Mouse (Mus musculus) colon, adult 2 months (tissue): ENCODE data around the gene Thnsl2. TPM values are rescaled to one million over a fixed set of nuclear protein-coding genes. Genes with fewer than 3 reads are reported as not detected.

ENCODE experiments used
- polyA plus RNA-seq: library from polyadenylated mRNA; depleted of rRNA; stranded (reverse); fragments of >200 nt; gene quantifications from 2 replicates; pipeline ENCODE4 v1.2.3, GENCODE M21; 2012; rRNA removed

Thnsl2 gene
- 14.9 and 17.2 TPM in 2 replicates for polyA plus RNA-seq

DNA sequence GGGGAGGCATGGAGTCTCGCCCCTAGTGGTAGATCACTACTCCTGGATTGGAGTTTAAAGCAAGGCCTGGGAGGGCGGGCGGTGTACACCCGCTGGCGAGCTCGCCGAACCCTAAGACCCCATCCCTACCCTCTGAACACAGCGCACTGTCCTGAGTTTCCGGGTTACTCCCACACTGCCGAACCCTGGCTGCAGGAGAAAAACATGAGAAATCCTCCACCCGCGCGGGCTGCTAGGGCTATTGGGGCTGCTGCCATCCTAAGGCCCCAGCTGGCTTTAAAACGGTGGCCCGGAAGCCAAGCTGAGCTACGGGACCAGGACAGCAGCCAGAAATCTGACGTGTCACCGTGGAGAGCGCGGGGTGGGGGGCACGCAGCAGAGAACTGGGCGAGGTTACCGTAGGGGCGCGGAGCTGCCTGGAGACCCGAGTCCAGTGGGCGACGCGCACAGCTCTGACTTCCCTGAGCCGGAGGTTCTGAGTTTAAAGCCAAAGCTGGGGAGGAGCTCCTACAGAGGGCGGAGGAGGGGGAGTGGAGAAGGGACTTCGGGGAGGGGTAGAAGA is at the start of gene Thnsl2:
Gene Thnsl2 (minus strand): TSS at position 546 of the 562 bp plus-strand sequence.

Other genes starting within 250 kb of the Thnsl2 start
- not detected in 2 replicates for gene Tex37, start 225.5 kb downstream of the Thnsl2 start, polyA plus RNA-seq
- not detected in 2 replicates for gene Foxi3, start 187.9 kb downstream of the Thnsl2 start, polyA plus RNA-seq
- not detected in 2 replicates for gene Fabp1, start 55.4 kb upstream of the Thnsl2 start, polyA plus RNA-seq
- 7.0 and 8.8 TPM in 2 replicates for gene Krcc1, start 127.2 kb upstream of the Thnsl2 start, polyA plus RNA-seq
- 0.10 and 0.15 TPM in 2 replicates for gene Smyd1, start 177.8 kb upstream of the Thnsl2 start, polyA plus RNA-seq
- gene Cd8b1, start 178.3 kb upstream of the Thnsl2 start, polyA plus RNA-seq, result 0.23 and 0.45 TPM in 2 replicates
- 0.50 and 0.56 TPM in 2 replicates for gene Cd8a, start 229.0 kb upstream of the Thnsl2 start, polyA plus RNA-seq